Mouse (Mus musculus) mesoderm, embryonic 11.5 days (tissue): ENCODE measurements at regions not wholly inside any gene's neighbourhood (a gene's known extent, or its start where the extent isn't known, plus 50 kb on each side); places are given as distances from the start of the nearest gene placed in this dataset.

Experiments used
- DNase-seq: peaks from one replicate; pipeline ENCODE4 v3.0.0-alpha.2; 2012; ENCODE audit warnings: low read depth, low spot score

GRCm38 (mm10) chr1:194208034-194209000 lies 409.7 kb upstream of the Plxna2 start:
- DNase-seq, result no peak

GRCm38 (mm10) chr1:194197516-194197915 lies 420.5 kb upstream of the Plxna2 start:
- DNase-seq, result peak; percentile 21

GRCm38 (mm10) chr1:194182293-194182692 lies 435.7 kb upstream of the Plxna2 start:
- no peak for DNase-seq

GRCm38 (mm10) chr1:194161469-194161868 lies 456.5 kb upstream of the Plxna2 start:
- DNase-seq, result peak; percentile 6

GRCm38 (mm10) chr1:194160761-194161461 lies 457.1 kb upstream of the Plxna2 start:
- DNase-seq, result peak; percentile 61

DNA sequence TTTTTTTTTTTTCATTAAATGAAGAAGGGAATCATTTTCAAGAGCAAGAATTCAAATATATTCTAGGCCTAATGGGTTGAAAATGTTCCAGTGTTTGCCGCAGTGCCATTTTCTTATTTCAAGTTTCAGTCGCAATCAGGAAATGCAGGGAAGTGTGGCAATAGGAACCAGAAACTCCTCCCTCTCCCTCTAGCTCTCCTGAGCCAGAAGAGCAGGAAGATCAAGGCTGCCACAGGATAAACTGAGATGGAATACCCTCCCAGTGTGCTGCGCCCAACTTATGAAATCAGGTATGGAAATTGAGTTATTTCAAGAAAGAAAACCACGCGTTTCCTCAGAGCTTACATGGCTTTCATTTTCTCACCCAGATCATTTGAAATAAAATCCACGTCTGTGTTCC lies 460.8 kb upstream of the Plxna2 start:
- no peak for DNase-seq

DNA sequence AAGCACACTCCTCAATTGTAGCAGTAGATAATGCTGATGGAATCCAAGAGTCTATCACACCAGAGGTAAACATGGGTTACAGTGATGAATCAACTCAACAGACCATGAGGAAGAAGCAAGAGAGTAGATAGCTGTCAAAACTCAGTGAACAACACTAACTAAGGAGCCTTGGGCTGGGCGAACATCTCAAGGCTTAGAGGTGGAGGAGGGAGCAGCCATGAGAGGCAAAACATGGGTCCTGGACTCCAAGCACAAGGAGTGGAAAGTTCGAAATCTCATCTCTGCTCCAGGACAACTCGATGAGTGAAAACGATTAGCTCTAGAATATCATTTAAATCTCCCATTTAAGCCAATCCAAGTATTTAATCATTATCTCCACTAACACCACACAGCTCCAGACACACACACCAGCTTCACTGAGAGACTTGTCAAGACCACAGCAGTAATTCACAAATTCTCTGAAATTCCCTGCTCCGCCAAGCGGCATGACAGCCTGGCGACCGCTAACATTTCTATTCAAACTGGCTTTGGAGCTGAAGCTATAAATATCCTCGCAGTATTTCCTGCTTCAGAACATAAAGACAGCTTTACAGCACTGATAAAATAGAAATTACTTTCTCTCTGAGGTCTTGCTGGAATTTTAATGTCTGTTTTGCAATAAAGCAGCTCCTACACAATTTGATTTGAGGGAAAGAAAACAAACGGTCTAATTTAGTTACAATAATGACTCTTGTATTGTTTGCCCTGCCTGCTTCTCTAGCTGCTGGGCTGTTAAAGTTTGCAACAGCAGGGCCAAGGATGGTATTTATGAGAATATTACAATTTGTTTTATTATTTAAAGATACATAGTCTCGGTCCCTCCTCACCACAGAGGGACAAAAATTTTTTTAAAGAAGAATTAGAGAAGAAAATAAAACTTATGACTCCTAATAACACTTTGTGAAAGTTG lies 469.3 kb upstream of the Plxna2 start:
- DNase-seq, result peak; percentile 69

GRCm38 (mm10) chr1:194117631-194118360 lies 500.2 kb upstream of the Plxna2 start:
- no peak for DNase-seq

GRCm38 (mm10) chr1:194114399-194114798 lies 503.6 kb upstream of the Plxna2 start:
- DNase-seq, result no peak

- no peak for DNase-seq
Measured at GRCm38 (mm10) chr1:194111931-194112330, 506.1 kb upstream of the Plxna2 start.

DNA sequence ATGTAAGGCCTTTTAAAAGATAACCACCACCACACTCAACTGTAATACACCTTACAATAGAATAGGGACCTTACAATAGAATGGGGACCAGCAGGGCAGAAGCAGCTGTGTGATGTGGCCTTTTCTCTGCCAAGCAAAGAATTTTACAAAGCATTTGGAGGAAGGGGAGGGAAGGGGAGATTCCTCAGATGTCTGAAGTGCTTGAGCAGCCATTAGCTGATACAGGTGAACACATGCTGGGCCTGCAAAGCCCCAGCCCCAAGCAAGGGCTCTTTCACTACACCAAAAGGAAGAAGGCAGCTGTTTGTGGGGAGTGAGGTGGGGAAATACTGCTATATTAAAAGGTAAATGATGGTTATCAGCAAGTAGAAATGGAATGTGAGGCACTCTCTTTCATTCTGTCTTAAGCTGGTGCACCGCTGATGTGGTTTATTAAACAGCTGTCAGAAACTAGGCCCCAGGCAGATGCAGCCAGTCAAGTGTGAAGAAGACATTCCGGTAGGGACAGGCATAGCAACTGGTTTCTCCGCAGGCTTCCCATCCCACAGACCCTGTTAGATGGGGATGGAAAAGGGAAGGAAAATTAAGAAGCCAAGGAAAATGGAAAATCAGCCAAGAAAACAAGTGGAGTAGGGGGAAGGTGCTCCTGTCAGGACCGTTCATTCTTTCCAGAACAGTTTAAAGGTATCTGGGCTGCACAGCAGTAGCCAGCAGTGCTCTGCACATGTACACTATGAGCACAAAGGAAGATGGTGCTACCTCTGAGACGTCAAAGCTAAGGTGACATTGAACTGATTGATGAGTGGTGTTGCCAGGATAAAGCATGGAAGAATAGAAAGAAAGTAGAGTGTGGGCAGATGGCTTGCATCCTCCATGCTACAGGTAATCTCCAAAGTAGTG lies 508.6 kb upstream of the Plxna2 start:
- DNase-seq, result peak; percentile 20

DNA sequence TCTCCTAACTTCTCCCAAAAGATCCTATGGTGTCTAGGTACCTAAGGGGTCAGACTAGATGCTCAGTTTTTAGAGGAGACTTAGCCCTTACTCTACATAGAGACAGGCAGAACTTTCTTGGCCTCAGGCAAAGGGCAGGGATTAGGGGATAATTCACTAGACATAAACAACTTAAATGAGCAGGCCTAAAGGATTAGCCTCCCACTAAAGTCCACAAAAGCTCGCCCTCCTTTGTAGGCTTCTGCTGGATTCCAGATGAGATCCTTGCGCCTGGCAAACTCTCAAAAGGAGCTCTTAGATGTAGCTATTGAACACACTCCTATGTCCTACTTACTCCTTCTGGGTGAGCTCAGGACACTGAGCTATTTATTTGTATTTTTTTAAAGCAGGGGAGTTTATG lies 509.9 kb upstream of the Plxna2 start:
- DNase-seq, result no peak

DNA sequence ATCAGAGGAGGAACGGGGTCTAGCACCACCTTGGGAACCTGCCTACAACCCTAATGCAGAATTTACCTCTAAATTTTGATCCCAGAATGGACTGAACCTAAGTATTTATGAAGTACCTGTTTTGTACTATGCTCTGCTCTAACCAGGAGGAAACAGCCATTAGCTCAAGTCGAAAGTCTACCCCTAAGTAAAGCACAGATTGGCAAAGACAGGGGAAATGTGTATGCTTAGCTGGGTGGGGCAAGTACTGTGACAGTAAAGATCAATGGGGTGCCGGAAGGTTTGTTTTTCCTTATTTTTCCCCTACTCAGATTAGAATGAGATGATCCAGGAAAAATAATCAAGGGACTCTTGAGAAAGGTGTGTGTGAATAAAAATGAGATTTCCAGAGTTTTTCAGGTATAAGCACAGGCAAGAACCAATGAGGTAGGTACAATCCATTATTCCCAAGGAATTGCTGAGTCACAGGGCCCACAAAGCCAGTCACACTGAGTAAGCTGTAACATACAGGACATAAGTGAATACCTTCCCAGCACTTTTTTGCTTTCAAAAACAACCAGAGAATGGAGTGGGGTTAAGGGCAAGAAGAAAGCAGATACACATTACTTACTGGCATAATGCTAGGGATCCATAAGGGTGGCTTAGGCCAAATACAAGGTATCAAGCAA lies 510.6 kb upstream of the Plxna2 start:
- DNase-seq, result no peak

DNA sequence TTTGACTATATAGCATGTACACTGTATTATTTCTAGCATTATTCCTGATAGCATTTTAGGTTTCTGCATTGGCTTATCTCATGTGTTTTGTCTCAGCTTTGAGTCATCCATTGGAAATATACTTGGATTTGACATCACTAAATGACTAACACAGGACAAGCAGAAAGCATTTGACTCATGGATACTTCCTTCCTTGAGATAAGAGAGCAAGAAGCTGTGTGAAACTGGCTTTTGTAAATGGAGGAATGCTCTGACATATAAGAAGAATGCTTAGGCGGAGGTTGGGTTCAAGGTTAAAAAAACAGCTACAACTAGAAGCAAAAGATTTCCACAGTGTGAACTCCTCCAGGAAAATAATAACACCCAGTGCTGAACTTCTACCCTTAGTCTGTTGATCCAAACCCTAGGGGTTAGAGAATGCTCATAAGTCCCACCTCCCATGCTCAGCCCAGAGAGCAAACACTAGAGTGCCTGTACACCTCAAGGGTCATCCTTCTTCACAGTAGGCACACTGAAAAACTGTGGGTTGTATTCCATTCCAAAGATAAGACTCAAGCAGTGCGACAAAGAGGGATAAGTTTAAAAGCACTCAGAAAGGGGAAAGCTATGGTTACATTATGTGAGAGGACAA lies 528.0 kb upstream of the Plxna2 start:
- DNase-seq, result peak; percentile 10

DNA sequence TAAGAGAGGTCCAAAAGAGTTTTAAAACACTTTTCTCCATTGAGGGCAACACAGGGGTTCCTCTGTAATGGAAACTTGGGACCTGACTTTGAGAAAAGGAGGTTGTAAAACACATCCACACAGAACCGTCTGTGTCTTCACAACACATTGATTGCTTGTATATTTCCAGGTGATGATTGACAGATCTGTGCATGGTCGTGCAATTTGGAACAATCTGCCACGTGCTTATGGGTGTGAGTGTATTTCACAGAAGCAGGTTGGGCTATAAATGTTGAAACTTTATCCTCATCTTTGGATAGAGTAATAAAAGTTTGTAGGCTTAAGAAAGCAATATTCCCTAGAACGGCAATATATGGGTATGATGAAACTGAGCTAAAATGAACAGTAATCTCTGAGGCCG lies 559.5 kb upstream of the Plxna2 start:
- DNase-seq, result no peak

DNA sequence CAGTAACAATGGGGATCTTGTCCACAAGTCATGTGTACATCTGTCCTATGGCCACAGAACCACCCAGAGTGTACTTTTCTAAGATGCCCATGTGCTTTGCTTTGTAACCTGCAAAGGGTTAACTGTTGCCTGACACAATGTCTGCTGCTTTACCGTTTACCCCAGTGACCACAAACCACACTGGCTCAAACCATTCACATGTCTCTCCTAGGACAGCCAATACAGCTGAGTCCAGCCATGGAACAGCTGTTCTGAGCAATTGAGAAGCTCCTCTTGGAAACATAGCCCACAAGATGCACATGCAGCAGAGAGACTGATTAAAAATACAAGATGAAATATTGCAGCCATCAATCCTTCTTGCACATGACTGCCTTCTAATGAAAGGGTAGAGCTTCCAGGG lies 561.5 kb upstream of the Plxna2 start:
- no peak for DNase-seq

DNA sequence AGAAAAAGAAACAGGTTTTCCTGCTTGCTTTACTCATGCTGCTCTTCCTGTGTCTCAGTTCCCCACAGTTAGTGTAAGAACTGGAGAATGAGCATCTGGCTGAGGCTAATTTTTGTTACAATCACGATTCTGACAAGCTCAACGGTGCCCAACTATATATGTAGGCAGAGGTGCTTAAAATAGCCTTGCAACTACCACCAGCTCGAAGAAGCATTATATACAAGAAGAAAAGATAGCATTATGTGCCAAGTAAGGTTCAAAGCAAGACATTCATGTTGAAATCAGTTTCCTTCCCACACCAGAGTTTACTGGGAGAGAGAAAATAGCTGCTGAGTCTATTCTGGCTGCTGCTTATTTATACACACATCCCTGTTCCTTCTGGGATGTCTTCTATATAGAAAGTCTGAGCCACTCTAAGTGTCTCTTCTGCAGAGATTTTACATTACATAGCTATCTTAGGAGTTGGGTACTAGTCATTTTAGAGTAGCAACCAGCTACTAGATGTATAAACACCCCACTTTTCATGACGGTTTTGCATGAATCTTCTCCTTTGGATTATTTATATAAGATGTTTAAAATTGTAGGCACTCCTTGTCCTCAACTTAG lies 568.2 kb upstream of the Plxna2 start:
- no peak for DNase-seq
